Mouse (Mus musculus) limb, embryonic 11.5 days (tissue): ENCODE measurements at regions not wholly inside any gene's neighbourhood (a gene's known extent, or its start where the extent isn't known, plus 50 kb on each side); places are given as distances from the start of the nearest gene placed in this dataset.

Experiments used
- ATAC-seq: fragments of 200-750 bp; cut with Nextera tagmentation; 2 replicates; pipeline ENCODE4 v1.8.0; 2017; ENCODE audit warnings: low read depth; ENCODE audit not compliant: insufficient number of reproducible peaks, low FRiP score, low TSS enrichment
- DNase-seq: peaks from one replicate; pipeline ENCODE4 v3.0.0-alpha.2; 2015; ENCODE audit warnings: low spot score
- H3K27ac ChIP-seq: fragments of 300-500 bp; sonication (generic); replicated peaks from 2 replicates; pipeline ENCODE4 v1.5.1; 2014; ENCODE audit warnings: low read depth, mild to moderate bottlenecking, low read length
- H3K27me3 ChIP-seq: fragments of 300-500 bp; sonication (generic); 2 replicates; pipeline ENCODE4 v1.6.1; 2014; ENCODE audit warnings: mild to moderate bottlenecking, low read length, mixed read lengths; ENCODE audit not compliant: control insufficient read depth, insufficient read depth
- H3K36me3 ChIP-seq: fragments of 300-500 bp; sonication (generic); 2 replicates; pipeline ENCODE4 v1.6.1; 2014; ENCODE audit warnings: mild to moderate bottlenecking, low read length, moderate library complexity, mixed read lengths; ENCODE audit not compliant: control insufficient read depth, insufficient read depth
- H3K4me1 ChIP-seq: fragments of 300-500 bp; sonication (generic); 2 replicates; pipeline ENCODE4 v1.6.1; 2014; ENCODE audit warnings: low read length, mixed read lengths; ENCODE audit not compliant: control insufficient read depth, insufficient read depth
- H3K4me2 ChIP-seq: fragments of 300-500 bp; sonication (generic); 2 replicates; pipeline ENCODE4 v1.6.1; 2014; ENCODE audit warnings: low read depth, mild to moderate bottlenecking, moderate library complexity; ENCODE audit not compliant: severe bottlenecking
- H3K4me3 ChIP-seq: fragments of 300-500 bp; sonication (generic); 2 replicates; pipeline ENCODE4 v1.5.1; 2014; ENCODE audit warnings: low read depth, low read length
- H3K9ac ChIP-seq: fragments of 300-500 bp; sonication (generic); 2 replicates; pipeline ENCODE4 v1.6.1; 2014; ENCODE audit warnings: mild to moderate bottlenecking, low read length
- H3K9me3 ChIP-seq: fragments of 300-500 bp; sonication (generic); 2 replicates; pipeline ENCODE4 v1.6.1; 2016; ENCODE audit warnings: low read length; ENCODE audit not compliant: control insufficient read depth
- WGBS: fragments of 180-500 bp; shearing (Covaris S2); extraction: QIAGEN DNeasy Blood & Tissue Kit; methylation state at CpG from one replicate; pipeline ENCODE4 v1.1.7; 2014; 5-methylcytosine and 5-hydroxymethylcytosine counted together

DNA sequence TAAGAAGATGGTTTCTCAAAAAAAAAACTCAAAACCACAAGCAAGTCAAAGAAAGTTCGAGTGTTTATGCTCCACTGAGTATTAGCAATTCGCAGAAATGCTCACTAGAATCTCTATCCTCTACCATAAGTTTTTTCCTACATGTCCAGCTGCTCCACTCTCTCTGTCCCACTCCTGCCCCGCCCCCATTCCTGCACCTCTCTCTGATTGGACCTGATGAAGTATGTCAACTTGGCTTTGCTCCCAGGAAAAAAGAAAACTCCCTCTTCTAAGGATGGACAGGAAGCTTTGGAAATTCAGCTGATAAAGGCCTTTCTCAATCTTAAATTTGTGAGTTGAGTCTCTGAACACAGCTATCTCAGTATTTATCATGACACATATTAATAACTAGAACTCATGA lies 684.4 kb upstream of the 2610301B20Rik start:
- Histone ChIP-seq H3K4me2 (no peak overlapping the region), H3K9me3 (no peaks in the 10 kb centered on the region), H3K27me3 (no peaks in the 10 kb centered on the region), H3K9ac (no peak overlapping the region), H3K27ac (no peak overlapping the region), H3K4me3 (no peak overlapping the region), H3K4me1 (no peaks in the 10 kb centered on the region), H3K36me3 (no peaks in the 10 kb centered on the region)
- no peak for DNase-seq
- 87% methylated on average over 3 of the region's 3 CpGs for WGBS
- ATAC-seq = no peak

DNA sequence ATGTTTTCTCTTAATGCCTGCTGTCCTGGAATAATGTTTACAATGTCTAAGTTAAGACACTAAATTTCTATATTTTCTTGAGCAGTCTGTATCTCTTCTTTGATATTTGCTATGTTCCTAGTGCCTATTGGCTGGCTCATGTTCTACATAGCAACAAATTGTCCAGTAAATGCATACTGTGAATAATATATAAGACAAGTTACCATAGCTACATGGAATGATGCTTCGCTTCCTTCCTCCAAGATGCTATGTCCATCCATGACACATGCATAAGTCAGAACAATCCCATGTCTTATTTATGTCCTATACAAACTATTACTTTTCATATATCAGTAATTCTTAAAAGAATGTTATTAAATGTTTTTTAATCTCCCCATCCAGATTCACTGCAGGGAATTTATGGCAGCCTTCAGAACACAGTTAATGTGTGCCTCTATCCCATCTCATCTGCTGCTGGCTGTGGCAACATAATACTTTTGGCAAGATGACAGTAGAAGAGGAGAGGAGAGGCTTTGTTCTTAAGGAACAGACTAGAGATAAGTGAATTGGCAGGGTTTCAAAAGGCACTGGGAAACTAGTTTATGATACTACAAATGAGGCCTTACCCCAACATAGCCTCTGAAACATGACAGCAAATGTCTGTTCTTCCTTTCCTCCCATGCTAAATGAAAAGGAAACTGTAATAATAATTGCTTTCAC lies 676.9 kb upstream of the 2610301B20Rik start:
- H3K4me3 ChIP-seq = no peak overlapping the region
- WGBS = 98% methylated on average over 1 of the region's 1 CpGs
- no peak overlapping the region for H3K4me2 ChIP-seq
- no peak overlapping the region for H3K9ac ChIP-seq
- ATAC-seq (no peak), DNase-seq (no peak)
- no peaks in the 10 kb centered on the region for H3K36me3 ChIP-seq
- no peaks in the 10 kb centered on the region for H3K4me1 ChIP-seq
- no peaks in the 10 kb centered on the region for H3K27me3 ChIP-seq
- no peak overlapping the region for H3K27ac ChIP-seq
- no peaks in the 10 kb centered on the region for H3K9me3 ChIP-seq

DNA sequence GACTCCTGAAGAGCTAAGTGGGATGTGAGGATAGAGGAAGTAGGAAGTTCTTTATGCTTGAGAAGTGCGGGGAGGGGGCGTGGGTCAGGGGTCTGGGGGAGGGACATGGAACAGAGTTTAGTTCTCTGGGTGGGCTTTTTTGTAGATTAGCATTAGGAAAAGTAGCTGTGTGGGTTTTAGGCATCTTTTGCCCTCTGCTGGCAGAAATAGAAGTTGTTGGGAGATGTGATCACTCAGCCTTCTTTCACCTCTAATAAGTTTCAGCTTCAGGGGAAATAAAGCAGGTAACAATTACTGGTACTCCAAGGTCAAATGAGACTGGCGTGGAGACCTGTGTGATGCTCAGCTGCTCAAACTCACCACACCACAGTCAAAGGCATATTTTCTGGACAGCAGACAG lies 672.5 kb upstream of the 2610301B20Rik start:
- Histone ChIP-seq H3K27ac (no peak overlapping the region), H3K4me2 (no peak overlapping the region), H3K4me3 (no peak overlapping the region), H3K27me3 (no peaks in the 10 kb centered on the region), H3K36me3 (no peaks in the 10 kb centered on the region), H3K9ac (no peak overlapping the region), H3K4me1 (no peaks in the 10 kb centered on the region), H3K9me3 (peaks cover 2% of the 10 kb centered on the region; the same call in 1 of the 2 replicates)
- ATAC-seq (no peak), DNase-seq (peak; percentile 38)
- 27% methylated on average over 3 of the region's 3 CpGs for WGBS

DNA sequence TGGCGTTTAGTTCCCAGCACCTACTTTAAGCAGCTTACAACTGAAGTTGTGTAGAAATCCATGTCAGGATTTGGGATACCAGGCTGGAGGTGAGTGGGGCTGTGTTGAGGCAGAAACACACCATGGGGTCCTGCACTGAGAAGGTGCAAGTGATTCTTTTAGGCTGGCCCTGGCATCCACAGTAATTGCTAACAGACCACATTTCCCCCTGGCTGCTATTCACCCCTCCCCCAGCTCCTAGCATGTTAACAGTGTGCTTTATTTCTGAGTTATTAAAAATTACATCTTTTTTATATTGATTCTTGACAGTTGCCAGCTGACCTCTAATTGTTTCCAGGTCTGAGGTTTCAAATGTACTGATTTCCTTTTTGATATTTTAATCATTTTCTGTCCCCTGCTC lies 670.1 kb upstream of the 2610301B20Rik start:
- Histone ChIP-seq H3K4me1 (no peaks in the 10 kb centered on the region), H3K27ac (peak overlapping the region; percentile 40; the same call in 1 of the 2 replicates), H3K27me3 (no peaks in the 10 kb centered on the region), H3K36me3 (no peaks in the 10 kb centered on the region), H3K4me2 (no peak overlapping the region), H3K4me3 (no peak overlapping the region), H3K9me3 (peaks cover 2% of the 10 kb centered on the region; the same call in 1 of the 2 replicates), H3K9ac (no peak overlapping the region)
- DNase-seq (peak; percentile 59), ATAC-seq (peak; percentile 69)
- 76% methylated on average over 1 of the region's 1 CpGs for WGBS

DNA sequence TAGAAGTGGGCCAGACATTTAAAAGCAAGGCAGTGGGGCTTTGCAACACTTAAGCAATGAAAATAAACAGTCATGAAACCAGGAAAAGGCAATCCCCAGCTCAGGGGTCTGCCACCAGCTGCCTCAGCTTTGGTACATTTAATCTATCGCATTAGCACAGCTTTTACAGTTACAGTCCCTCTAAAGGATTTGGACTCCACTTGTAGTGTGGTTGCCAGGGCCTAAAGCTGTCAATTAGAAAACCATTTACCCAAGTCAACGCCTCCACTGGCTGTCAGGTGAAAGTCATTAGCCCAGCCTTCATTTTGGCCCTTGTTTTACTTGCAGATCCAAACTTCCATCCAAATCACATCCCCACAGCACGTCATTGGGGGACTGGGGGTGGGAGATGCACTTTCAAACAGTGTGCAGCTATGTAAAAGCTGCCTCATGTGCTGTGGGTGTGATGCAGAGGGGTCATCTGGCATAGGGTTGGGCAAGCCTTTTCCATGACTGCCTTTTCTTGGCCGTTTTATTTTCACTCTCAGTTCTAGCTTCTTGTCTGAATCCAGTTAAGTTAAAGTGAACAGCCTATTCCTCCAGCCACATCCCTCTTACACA lies 664.9 kb upstream of the 2610301B20Rik start:
- peaks cover 6% of the 10 kb centered on the region for H3K4me1 ChIP-seq
- H3K36me3 ChIP-seq = no peaks in the 10 kb centered on the region
- no peak overlapping the region for H3K27ac ChIP-seq
- H3K27me3 ChIP-seq = no peaks in the 10 kb centered on the region
- no peak overlapping the region for H3K4me3 ChIP-seq
- no peak for DNase-seq
- H3K9me3 ChIP-seq = no peaks in the 10 kb centered on the region
- no peak overlapping the region for H3K9ac ChIP-seq
- WGBS = 45% methylated on average over 4 of the region's 4 CpGs
- no peak overlapping the region for H3K4me2 ChIP-seq
- no peak for ATAC-seq

DNA sequence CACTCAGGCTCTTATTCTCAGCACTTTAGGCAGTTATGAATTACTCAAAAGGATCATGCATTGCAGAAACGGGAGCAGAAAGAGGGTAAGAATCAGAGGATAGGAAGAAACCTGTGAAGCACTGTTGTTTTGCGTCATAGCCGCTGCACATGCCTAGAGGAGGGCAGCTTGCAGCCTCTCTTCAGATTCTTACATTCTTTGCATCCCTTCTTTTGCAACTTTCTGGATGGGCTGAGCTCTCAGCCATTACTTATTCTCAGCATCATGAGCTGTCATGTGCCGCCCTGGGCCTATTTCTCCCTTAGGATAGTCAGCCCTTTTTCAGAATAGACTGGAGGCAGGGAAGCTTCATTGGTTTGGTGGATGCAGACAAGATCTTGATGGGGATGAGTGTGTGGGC lies 663.0 kb upstream of the 2610301B20Rik start:
- Histone ChIP-seq H3K27ac (no peak overlapping the region), H3K4me1 (peaks cover 6% of the 10 kb centered on the region), H3K4me3 (no peak overlapping the region), H3K4me2 (no peak overlapping the region), H3K27me3 (no peaks in the 10 kb centered on the region), H3K9me3 (no peaks in the 10 kb centered on the region), H3K36me3 (no peaks in the 10 kb centered on the region), H3K9ac (no peak overlapping the region)
- no peak for DNase-seq
- WGBS = 92% methylated on average over 4 of the region's 4 CpGs
- ATAC-seq = no peak

DNA sequence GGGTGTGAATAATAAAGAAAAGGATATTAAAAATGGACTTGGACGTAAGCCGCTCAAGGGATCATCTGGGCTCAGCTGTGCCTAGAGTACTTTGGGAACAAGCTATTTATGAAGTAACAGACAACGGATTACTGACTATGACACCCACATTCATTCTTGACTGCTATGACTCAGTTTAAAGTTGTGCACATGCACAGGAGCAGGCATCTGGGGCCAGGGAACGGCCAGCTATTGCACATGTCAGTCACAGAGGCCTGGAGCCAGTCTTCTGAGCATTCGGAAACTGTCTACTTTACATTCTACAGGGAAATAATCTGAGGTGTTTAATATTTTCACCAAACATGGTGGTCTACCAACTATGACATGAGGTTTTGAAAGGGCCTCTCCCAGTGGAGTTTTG lies 639.0 kb upstream of the 2610301B20Rik start:
- WGBS = 90% methylated on average over 5 of the region's 5 CpGs
- H3K27me3 ChIP-seq = no peaks in the 10 kb centered on the region
- no peak overlapping the region for H3K4me2 ChIP-seq
- no peak overlapping the region for H3K9ac ChIP-seq
- no peaks in the 10 kb centered on the region for H3K9me3 ChIP-seq
- H3K4me3 ChIP-seq = no peak overlapping the region
- no peak overlapping the region for H3K27ac ChIP-seq
- H3K36me3 ChIP-seq = no peaks in the 10 kb centered on the region
- H3K4me1 ChIP-seq = no peaks in the 10 kb centered on the region
- ATAC-seq (no peak), DNase-seq (no peak)

DNA sequence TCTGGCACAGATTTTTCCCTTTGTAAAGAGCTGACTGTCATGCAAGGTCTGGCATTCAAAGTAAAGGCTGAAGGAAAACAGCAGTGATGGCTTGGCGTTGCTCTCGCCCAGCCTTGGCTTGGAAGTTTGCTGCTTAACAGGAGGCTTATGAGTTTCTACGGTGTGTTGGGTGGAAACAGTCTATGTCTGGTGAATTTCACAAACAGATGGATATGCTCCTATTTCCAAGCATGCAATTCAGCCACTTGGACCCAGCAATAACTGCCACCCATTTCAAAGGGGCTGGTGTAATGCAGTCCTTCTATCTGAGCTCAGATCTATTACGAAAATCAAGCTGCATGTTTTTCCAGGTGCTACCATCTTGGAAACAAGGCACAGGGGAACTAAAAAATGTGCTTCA lies 632.2 kb upstream of the 2610301B20Rik start:
- Histone ChIP-seq H3K9me3 (no peaks in the 10 kb centered on the region), H3K4me2 (no peak overlapping the region), H3K9ac (no peak overlapping the region), H3K27me3 (no peaks in the 10 kb centered on the region), H3K36me3 (no peaks in the 10 kb centered on the region), H3K27ac (no peak overlapping the region), H3K4me1 (no peaks in the 10 kb centered on the region), H3K4me3 (no peak overlapping the region)
- ATAC-seq = no peak
- DNase-seq = no peak
- 82% methylated on average over 4 of the region's 4 CpGs for WGBS

DNA sequence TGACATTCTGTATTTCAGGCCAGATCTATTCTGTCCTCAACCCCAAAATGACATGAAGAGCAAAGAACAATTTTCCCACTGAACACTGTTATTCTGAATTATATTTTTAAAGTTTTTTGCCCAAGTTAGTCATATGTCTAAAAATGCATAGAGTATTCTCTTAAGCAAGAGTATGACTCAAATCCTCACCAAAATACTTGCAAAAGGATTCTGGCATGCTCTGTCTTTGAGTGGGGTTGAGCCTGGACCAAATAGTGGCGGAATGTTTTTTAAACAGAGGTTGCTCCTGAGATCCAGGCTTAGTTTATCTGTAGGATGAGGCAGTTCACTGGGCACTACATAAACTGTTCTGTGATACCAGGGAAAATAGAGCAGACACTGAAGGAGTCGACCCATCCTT lies 631.4 kb upstream of the 2610301B20Rik start:
- Histone ChIP-seq H3K4me2 (no peak overlapping the region), H3K36me3 (no peaks in the 10 kb centered on the region), H3K4me1 (no peaks in the 10 kb centered on the region), H3K9me3 (no peaks in the 10 kb centered on the region), H3K9ac (no peak overlapping the region), H3K27me3 (no peaks in the 10 kb centered on the region), H3K4me3 (no peak overlapping the region), H3K27ac (no peak overlapping the region)
- WGBS = 85% methylated on average over 2 of the region's 2 CpGs
- no peak for ATAC-seq
- no peak for DNase-seq
